Mouse (Mus musculus) forebrain, embryonic 16.5 days (tissue): ENCODE data around the gene Med7. TPM values are rescaled to one million over a fixed set of nuclear protein-coding genes. Genes with fewer than 3 reads are reported as not detected.

ENCODE experiments used
- ATAC-seq: fragments of 200-750 bp; cut with Nextera tagmentation; 2 replicates; pipeline ENCODE4 v1.8.0; 2017; ENCODE audit warnings: mild to moderate bottlenecking, moderate library complexity
- H3K27ac ChIP-seq: fragments of 300-500 bp; sonication (generic); 2 replicates; pipeline ENCODE4 v1.5.1; 2014; ENCODE audit warnings: low read length, control low read depth
- H3K27me3 ChIP-seq: fragments of 300-500 bp; sonication (generic); replicated peaks from 2 replicates; pipeline ENCODE4 v1.6.1; 2014; ENCODE audit warnings: low read length; ENCODE audit not compliant: control insufficient read depth, insufficient read depth
- H3K36me3 ChIP-seq: fragments of 300-500 bp; sonication (generic); 2 replicates; pipeline ENCODE4 v1.6.1; 2014; ENCODE audit not compliant: control insufficient read depth, insufficient read depth
- H3K4me1 ChIP-seq: fragments of 300-500 bp; sonication (generic); replicated peaks from 2 replicates; pipeline ENCODE4 v1.6.1; 2014; ENCODE audit warnings: low read length; ENCODE audit not compliant: control insufficient read depth, insufficient read depth
- H3K4me2 ChIP-seq: fragments of 300-500 bp; sonication (generic); 2 replicates; pipeline ENCODE4 v1.6.1; 2014; ENCODE audit warnings: mild to moderate bottlenecking, low read length, control low read depth
- H3K4me3 ChIP-seq: fragments of 300-500 bp; sonication (generic); replicated peaks from 2 replicates; pipeline ENCODE4 v1.5.1; 2014; ENCODE audit warnings: mild to moderate bottlenecking, low read length, control low read depth
- H3K9ac ChIP-seq: fragments of 300-500 bp; sonication (generic); replicated peaks from 2 replicates; pipeline ENCODE4 v1.6.1; 2014; ENCODE audit warnings: low read depth, low read length, control low read depth
- H3K9me3 ChIP-seq: fragments of 300-500 bp; sonication (generic); 2 replicates; pipeline ENCODE4 v1.6.1; 2016; ENCODE audit warnings: low read length; ENCODE audit not compliant: control insufficient read depth
- WGBS: fragments of 180-500 bp; shearing (Covaris S2); extraction: QIAGEN DNeasy Blood & Tissue Kit; methylation state at CpG from one replicate; pipeline ENCODE4 v1.1.7; 2014; 5-methylcytosine and 5-hydroxymethylcytosine counted together
- polyA plus RNA-seq: library from polyadenylated mRNA; unstranded; fragments of >200 nt; fragmentation: Nextera tagmentation; extraction: Ambion mirVana; gene quantifications from 2 replicates; pipeline ENCODE4 v1.2.1, GENCODE M21; 2015

Gene Med7
- polyA plus RNA-seq, 1 experiment from 2014 or later, result 73.1 TPM

DNA sequence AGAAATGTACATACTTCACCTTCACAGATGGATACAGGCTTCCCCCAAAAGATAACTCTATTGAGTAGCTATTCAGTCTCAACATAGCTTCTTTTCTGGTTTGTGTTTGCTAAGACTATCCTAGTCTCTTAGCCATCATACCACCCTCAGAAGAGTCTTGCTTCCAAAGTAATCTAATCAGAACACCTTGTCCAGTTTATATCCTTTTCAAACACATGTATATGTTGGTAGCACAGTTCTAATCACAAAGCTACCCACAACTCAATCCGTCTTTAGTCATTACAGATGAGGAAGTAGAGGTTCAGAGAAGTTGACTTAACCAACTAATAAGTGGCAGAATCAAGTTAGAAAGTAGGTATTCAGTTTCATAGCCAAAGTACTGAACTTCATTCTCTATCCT, 5.0 kb downstream of the Med7 start:
- Histone ChIP-seq H3K27ac (no peak overlapping the region), H3K9me3 (no peaks in the 10 kb centered on the region), H3K36me3 (peaks cover 5% of the 10 kb centered on the region), H3K9ac (no peak overlapping the region), H3K4me2 (no peak overlapping the region), H3K4me1 (peaks cover 8% of the 10 kb centered on the region), H3K27me3 (no peaks in the 10 kb centered on the region), H3K4me3 (no peak overlapping the region)
- WGBS, result 98% methylated on average over 1 of the region's 1 CpGs
- no peak for ATAC-seq

DNA sequence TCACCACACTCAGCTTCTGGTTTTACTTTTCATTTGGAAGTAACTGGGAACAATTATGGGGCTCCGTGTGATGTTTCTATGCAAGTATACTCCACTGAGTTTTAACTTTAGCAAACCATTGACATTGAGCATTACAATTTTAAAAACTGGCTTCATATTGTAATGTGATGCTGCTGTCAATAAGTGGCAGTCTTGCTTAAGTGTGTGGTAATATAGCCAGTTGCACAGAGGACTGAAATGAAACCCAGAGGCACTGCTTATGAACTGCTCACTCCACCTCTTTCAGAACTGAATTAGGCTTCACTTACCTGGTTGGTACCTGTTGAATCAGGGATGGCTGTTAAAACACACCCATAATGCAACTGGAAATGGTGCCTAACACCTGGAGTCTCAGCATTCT, 6.4 kb downstream of the Med7 start:
- no peak for ATAC-seq
- Histone ChIP-seq H3K9ac (no peak overlapping the region), H3K4me1 (peaks cover 4% of the 10 kb centered on the region; the same call in 1 of the 2 replicates), H3K27me3 (no peaks in the 10 kb centered on the region), H3K4me3 (no peak overlapping the region), H3K27ac (no peak overlapping the region), H3K4me2 (no peak overlapping the region), H3K36me3 (peaks cover 5% of the 10 kb centered on the region), H3K9me3 (no peaks in the 10 kb centered on the region)
- WGBS, result 98% methylated on average over 1 of the region's 1 CpGs

DNA sequence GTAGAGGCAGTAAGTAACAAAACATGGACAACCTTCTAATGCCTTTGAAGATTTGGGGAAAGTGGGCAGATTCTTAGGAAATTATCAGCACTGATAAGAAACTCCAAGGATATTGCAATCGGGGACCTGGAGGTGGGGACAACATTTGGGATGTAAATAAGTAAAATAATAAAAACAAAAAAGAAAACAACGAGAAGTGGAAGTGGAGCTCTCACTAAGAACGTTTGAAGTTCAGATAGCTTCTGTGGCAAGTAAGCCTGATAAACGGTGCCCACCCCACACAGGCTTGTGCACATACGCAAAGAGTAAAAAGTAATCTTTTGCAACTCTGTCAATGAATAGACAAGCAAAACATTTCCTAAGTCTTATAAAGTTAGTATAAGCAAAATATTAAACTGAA, 7.3 kb downstream of the Med7 start:
- no peaks in the 10 kb centered on the region for H3K27me3 ChIP-seq
- peaks cover 5% of the 10 kb centered on the region for H3K36me3 ChIP-seq
- H3K27ac ChIP-seq, result no peak overlapping the region
- H3K4me2 ChIP-seq, result no peak overlapping the region
- no peak overlapping the region for H3K4me3 ChIP-seq
- no peak for ATAC-seq
- no peaks in the 10 kb centered on the region for H3K4me1 ChIP-seq
- no peak overlapping the region for H3K9ac ChIP-seq
- no peaks in the 10 kb centered on the region for H3K9me3 ChIP-seq
- 92% methylated on average over 5 of the region's 5 CpGs for WGBS

DNA sequence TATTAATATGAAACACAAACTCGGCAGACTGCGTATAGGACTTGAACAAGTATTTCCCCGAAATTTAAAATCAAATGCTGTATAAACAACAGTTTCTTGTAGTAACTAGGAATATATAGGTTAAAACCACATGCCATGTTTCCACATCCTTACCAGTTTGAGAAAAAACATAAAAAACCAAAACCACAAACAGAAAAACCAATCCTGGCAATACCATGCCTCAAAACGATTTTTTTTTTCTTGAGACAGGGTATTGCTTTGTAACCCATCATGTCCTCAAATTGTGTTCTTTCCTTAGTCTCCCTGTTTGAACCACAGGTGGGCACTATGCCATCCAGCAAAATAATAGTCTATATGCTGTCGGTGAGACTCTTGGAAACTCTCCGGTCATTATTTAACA, 9.4 kb downstream of the Med7 start:
- Histone ChIP-seq H3K9me3 (no peaks in the 10 kb centered on the region), H3K4me1 (no peaks in the 10 kb centered on the region), H3K4me3 (no peak overlapping the region), H3K4me2 (no peak overlapping the region), H3K27me3 (no peaks in the 10 kb centered on the region), H3K9ac (no peak overlapping the region), H3K36me3 (peaks cover 3% of the 10 kb centered on the region; the same call in 1 of the 2 replicates), H3K27ac (no peak overlapping the region)
- 93% methylated on average over 6 of the region's 6 CpGs for WGBS
- no peak for ATAC-seq

DNA sequence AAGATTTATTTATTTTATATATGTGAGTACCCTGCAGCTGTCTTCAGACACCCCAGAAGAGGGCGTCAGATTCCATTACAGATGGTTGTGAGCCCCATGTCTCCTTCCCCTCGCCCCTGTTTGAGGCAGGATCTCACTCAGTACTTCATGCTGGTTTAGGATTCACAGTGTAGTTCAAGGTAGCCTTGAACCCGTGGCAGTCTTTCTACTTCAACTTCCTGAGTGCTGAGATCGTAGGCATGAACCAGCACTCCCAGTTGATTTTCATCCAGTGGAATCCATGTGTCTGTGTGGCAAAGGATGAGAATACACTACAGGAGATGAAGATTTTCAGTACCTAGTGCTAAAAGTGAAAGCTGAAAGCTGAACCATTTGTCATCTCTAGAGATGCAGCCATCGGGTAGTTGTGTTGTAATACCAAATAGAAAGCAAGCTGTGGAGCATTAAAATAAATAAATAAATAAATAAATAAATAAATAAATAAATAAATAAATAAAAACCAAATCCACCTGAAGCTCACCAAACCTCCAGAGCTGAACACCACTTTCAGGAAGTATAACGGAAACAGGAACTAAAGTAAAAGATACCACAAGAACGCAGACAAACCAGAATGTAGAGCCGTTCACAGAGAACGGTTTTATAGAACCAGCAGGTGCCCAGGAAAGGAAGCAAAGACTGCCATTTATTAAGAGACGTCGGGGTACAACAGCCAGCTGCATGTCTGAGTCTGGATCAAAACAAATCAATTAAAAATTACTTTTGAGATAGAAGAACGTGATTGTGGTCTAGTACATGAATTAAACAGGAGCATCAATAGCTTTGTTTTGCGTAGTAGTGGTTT, 11.1 kb downstream of the Med7 start:
- WGBS, result 72% methylated on average over 13 of the region's 13 CpGs
- Histone ChIP-seq H3K4me3 (no peak overlapping the region), H3K9me3 (no peaks in the 10 kb centered on the region), H3K27ac (no peak overlapping the region), H3K4me1 (no peaks in the 10 kb centered on the region), H3K27me3 (no peaks in the 10 kb centered on the region), H3K4me2 (no peak overlapping the region), H3K36me3 (no peaks in the 10 kb centered on the region), H3K9ac (no peak overlapping the region)
- no peak for ATAC-seq

DNA sequence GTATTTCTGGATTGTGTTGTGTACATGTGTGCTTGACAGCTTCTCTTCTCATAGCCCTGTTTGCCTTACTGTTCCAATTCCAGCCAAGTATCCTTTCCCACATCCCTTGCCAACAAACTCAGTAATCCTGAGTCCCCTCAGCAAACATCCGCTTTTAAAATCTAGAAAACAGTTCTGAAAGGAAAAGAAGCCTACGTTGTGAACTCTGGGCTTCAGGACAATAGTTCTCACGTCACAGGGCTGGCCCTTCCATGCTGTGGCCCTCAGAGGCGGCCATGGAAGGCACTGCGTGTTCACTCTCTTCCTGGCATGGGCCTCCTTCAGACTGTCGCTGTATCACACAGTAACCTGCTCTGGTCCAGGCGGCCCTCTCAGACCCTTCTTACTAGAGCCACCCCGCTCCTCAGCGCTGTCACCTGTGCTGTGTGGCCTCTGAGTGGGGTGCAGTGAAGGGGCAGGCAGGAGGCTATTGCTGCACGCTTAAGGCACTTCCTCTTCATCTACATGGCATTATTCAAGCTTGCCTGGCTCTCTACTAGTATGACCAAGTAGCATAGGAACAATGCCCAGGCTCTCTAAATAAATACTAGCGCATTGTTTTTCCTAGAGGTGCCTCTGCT, 12.8 kb downstream of the Med7 start:
- Histone ChIP-seq H3K9ac (no peak overlapping the region), H3K4me2 (no peak overlapping the region), H3K27me3 (no peaks in the 10 kb centered on the region), H3K4me3 (no peak overlapping the region), H3K4me1 (no peaks in the 10 kb centered on the region), H3K27ac (no peak overlapping the region), H3K36me3 (no peaks in the 10 kb centered on the region), H3K9me3 (no peaks in the 10 kb centered on the region)
- no peak for ATAC-seq
- WGBS, result 81% methylated on average over 11 of the region's 11 CpGs

DNA sequence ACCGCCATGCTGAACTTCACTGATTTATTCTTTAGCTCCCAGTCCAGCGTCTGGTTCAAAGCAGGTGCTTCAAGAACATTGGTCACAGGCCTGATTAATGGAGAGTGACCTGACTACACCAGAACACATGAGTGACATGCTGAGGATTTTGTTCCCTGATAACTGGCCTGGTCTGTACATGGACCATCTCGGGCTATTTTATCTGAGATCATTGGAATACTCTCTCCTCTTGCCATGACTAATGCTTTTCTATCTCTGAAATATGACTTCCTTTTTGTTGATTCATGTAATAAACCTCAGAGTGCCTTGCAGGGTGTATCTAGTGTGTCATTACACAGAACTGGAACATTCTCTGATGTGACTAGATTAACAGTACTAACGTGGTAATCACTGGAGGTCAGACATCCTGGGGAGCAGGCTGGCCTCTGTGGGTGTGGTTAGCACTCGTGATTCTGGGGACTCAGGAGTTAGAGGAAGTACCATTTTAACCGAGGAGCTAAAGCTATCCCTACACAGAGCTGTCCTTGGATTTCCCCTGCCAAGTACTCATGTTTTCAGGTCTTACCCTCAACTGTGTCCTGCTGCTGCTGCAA, 17.8 kb downstream of the Med7 start, which contains the start of gene Havcr2:
Gene Havcr2 (plus strand): TSS at position 483 of the 593 bp plus-strand sequence.
- ATAC-seq, result no peak

DNA sequence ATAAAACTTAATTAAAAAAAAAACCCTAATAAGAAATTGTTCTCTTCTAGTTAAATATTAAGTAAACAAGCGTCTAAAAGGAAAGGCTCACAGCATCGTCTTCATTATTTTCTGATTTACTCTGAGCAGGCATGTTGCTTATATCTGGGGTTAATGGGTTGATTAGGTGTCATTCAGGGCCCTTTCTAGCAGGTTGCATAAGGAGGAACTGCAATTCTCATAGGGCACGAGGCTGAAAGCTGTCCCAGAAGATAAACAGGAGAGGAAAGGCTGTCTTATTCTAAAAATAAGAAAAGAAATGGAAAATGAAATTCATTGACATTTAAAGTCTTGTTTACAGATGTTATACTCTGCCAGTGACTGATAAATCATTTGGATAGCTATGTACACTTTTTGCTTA, 23.2 kb downstream of the Med7 start:
- no peak overlapping the region for H3K9ac ChIP-seq
- H3K4me3 ChIP-seq, result no peak overlapping the region
- no peak overlapping the region for H3K27ac ChIP-seq
- 90% methylated on average over 3 of the region's 3 CpGs for WGBS
- no peaks in the 10 kb centered on the region for H3K4me1 ChIP-seq
- ATAC-seq, result no peak
- no peaks in the 10 kb centered on the region for H3K36me3 ChIP-seq
- H3K27me3 ChIP-seq, result no peaks in the 10 kb centered on the region
- H3K9me3 ChIP-seq, result no peaks in the 10 kb centered on the region
- no peak overlapping the region for H3K4me2 ChIP-seq

More for the DNA sequence above, 17.8 kb downstream of the Med7 start, which contains the start of gene Havcr2:
- H3K27ac ChIP-seq, result no peak within 1 kb of the TSS
- no peaks in the 10 kb centered on the region for H3K4me1 ChIP-seq
- H3K27me3 ChIP-seq, result no peaks in the 10 kb centered on the region
- no peak within 1 kb of the TSS for H3K4me3 ChIP-seq
- no peak within 1 kb of the TSS for H3K4me2 ChIP-seq
- no peaks in the 10 kb centered on the region for H3K9me3 ChIP-seq
- no peak within 1 kb of the TSS for H3K9ac ChIP-seq
- WGBS, result 83% methylated on average over 6 of the region's 6 CpGs
- no peaks in the 10 kb centered on the region for H3K36me3 ChIP-seq

DNA sequence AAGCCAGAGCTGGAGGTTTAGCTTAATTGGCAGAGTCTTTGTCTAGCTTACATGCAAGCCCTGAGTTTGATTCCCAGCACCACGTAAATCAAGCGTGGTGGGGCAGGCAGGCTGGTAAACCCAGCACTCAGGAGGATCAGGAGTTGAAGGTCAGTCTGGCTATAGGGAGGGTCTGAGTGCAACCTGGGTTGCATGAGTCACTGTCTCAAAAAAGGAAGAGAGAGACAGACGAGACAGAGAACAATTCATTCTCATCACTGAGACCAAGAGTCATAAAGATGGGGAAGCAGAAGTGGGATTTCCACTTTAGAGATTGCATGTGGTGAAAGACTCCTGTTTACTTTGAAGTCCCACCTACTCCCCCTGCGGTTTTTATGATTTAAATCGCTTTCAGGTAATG, 24.6 kb downstream of the Med7 start:
- Histone ChIP-seq H3K27me3 (no peaks in the 10 kb centered on the region), H3K4me1 (no peaks in the 10 kb centered on the region), H3K4me3 (no peak overlapping the region), H3K9ac (no peak overlapping the region), H3K36me3 (no peaks in the 10 kb centered on the region), H3K27ac (no peak overlapping the region), H3K9me3 (no peaks in the 10 kb centered on the region), H3K4me2 (no peak overlapping the region)
- WGBS, result 80% methylated on average over 5 of the region's 5 CpGs
- no peak for ATAC-seq
